Mouse (Mus musculus) small intestine, adult 2 months (tissue): ENCODE data around the gene Dnajc27.

ENCODE experiments used
- CTCF ChIP-seq: fragments of 200-500 bp; IDR thresholded peaks from 2 replicates; pipeline ENCODE4 v1.5.1; 2012; ENCODE audit warnings: low read depth, mild to moderate bottlenecking, control low read depth, inconsistent platforms, low read length, moderate library complexity, mixed read lengths; ENCODE audit not compliant: insufficient replicate concordance, insufficient read length; ENCODE audit errors: extremely low read depth
- POLR2A ChIP-seq: fragments of 200-500 bp; IDR thresholded peaks from 2 replicates; pipeline ENCODE4 v1.6.1; 2012; ENCODE audit warnings: low read depth, mild to moderate bottlenecking, control low read depth, inconsistent platforms, low read length, moderate library complexity

DNA sequence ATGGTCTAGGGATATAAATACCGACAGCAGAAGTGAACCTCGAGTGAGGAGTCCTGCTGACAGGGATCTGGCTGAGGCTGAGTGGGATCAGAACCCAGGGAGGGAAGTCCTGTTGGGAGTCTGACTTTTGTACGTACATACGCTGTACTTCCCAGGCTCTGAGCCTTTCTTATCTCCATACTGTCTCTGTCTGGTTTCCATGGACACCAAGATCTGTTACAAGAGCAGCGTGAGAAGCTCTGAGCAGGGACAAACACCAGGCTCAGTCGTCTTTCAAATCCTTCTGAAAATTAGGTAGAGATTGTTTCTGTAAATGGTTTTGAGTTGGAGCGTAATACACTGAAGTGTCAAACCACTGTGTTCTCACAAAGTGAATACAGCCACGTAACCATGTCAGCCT is 7.0 kb upstream of the Dnajc27 start:
- no peak for TF ChIP-seq POLR2A
- TF ChIP-seq CTCF, result no peak
